Mouse (Mus musculus): Measurements from ENCODE around the gene Npnt. TPM values are rescaled to one million over a fixed set of nuclear protein-coding genes. Genes with fewer than 3 reads are reported as not detected.

Npnt gene
- polyA plus RNA-seq, 1 experiment: 0.87 TPM

DNA sequence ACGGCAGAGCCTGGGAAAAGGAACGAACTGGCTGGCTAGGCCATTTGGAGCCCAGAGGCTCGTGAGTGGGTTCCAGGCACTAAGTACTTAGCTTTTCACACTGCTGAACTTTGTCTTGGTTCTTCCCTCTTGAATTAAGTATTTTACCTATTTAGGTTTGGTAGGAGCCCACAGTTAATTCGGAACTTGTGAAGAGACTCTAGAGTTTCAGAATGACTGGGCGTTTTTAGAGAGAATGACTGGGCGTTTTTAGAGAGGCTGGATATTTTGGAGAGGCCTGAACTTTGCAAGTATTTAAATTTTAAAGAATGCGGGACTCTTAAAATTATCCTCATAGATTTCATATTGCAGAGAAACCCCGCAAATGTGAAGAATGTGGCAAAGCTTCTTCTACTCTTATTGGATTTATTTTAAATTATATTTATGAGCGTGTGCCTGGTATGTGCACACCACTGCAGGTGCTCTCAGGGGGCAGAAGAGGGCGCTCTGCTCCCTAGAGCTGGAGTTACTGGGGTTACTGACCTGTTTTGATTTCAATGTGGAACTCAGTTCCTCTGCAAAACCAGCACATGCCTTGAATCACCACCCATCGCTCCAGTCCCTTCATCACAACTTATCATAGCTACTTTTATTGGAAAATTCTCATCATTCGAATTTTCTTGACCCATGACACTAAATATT, 29.8 kb upstream of the Npnt start:
- TF ChIP-seq POLR2A (IDR thresholded peaks at IDR 0.05; ENCODE audit: borderline replicate concordance, control insufficient read depth, low read depth, low read length) (no peak), CTCF (IDR thresholded peaks at IDR 0.05; ENCODE audit: control insufficient read depth, insufficient read depth, low read length) (no peak)
- no peak overlapping the region for H3K4me3 ChIP-seq (replicated peaks; ENCODE audit: control insufficient read depth, low read depth, low read length)
- no peak overlapping the region for H3K27ac ChIP-seq (ENCODE audit: control insufficient read depth, insufficient read depth, low read depth, low read length, poor library complexity)
- 90% methylated on average over 12 of the region's 12 CpGs for WGBS
- H3K4me1 ChIP-seq (ENCODE audit: control insufficient read depth, insufficient read depth, low read length): no peaks in the 10 kb centered on the region

GRCm38 (mm10) chr3:132966255-132966654, 16.2 kb upstream of the Npnt start:
- H3K4me1 ChIP-seq (ENCODE audit: control insufficient read depth, insufficient read depth, low read length): no peaks in the 10 kb centered on the region
- WGBS: 22% methylated on average over 5 of the region's 5 CpGs
- no peak overlapping the region for H3K27ac ChIP-seq (ENCODE audit: control insufficient read depth, insufficient read depth, low read depth, low read length, poor library complexity)
- H3K4me3 ChIP-seq (replicated peaks; ENCODE audit: control insufficient read depth, low read depth, low read length): no peak overlapping the region
- TF ChIP-seq POLR2A (IDR thresholded peaks at IDR 0.05; ENCODE audit: borderline replicate concordance, control insufficient read depth, low read depth, low read length): no peak
- TF ChIP-seq CTCF (IDR thresholded peaks at IDR 0.05; ENCODE audit: control insufficient read depth, insufficient read depth, low read length): no peak

DNA sequence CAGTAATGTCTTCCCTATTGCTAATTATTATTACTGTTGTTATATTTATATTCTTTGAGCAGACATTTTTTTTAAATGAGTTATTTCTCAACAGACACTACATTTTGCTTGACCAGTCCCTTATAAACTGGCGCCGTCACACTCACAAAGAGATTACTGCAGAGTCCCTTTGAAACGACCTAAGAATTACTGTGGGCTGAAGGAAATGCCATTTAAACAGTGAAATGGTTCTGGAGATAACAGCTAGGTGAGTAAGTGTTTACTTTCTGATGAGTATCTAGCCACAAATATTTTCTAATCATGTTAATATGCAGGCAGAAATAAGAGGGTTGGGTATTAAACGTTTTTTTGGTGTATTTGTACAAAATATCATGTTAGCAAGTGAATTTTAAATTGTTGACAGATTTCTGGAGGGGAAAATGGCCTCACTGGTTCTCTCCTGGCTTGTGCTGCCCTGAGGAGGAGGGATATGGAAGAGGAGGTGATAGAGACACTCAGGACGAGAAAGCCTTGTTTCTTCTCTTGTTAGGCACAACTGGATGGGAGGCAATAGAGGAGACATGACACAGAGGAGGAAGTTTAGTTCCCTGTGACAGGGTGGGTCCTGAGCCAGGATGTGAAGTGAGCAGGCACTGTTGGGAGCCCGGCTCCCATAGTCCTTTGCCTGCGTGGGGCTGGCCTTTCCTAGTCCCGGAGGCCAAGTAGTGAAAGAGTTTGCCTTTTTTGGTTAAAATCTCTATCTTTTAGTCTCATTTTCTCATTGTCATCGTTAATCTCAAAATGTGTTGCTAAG, 14.8 kb upstream of the Npnt start:
- Histone ChIP-seq H3K4me1 (ENCODE audit: control insufficient read depth, insufficient read depth, low read length) (no peaks in the 10 kb centered on the region), H3K27ac (ENCODE audit: control insufficient read depth, insufficient read depth, low read depth, low read length, poor library complexity) (no peak overlapping the region), H3K4me3 (replicated peaks; ENCODE audit: control insufficient read depth, low read depth, low read length) (no peak overlapping the region)
- 69% methylated on average over 9 of the region's 9 CpGs for WGBS
- TF ChIP-seq POLR2A (IDR thresholded peaks at IDR 0.05; ENCODE audit: borderline replicate concordance, control insufficient read depth, low read depth, low read length): no peak
- TF ChIP-seq CTCF (IDR thresholded peaks at IDR 0.05; ENCODE audit: control insufficient read depth, insufficient read depth, low read length): no peak

DNA sequence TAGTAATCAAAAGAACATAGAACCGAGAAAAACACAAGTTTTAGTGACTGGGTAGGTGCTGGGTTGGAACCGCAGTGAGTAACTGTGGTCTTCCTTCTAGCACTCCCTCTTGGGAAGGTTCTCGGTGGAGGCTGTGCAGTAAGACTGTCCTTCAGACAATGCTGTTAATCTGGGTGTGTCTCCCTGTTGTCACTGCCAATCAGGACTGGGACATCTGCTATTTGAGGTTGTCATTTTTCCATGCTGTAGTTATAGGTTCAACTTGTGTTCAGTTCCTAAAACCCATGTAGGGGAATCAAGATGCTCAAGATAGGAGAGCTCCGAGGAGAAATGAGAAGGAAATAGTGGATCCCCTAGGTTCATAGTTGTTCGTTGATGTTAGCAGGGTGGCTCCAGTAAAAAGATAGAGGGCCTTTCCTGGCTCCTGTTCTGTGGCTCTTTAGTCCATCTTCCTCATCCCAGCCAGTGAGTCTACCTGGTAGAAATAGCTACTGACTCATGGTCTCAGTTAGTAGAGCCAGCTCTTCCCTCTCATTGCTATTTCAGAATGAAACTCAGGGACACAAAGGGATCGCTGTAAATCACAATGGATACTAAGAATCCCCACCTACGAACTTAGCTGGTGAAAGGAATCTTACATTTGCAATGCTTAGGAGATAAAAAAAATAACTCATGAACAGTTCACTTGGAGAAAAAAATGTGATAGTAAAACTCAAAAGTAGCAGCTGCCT, 12.7 kb upstream of the Npnt start:
- TF ChIP-seq POLR2A (IDR thresholded peaks at IDR 0.05; ENCODE audit: borderline replicate concordance, control insufficient read depth, low read depth, low read length) (no peak), CTCF (IDR thresholded peaks at IDR 0.05; ENCODE audit: control insufficient read depth, insufficient read depth, low read length) (no peak)
- H3K4me3 ChIP-seq (replicated peaks; ENCODE audit: control insufficient read depth, low read depth, low read length): no peak overlapping the region
- no peaks in the 10 kb centered on the region for H3K4me1 ChIP-seq (ENCODE audit: control insufficient read depth, insufficient read depth, low read length)
- WGBS: 79% methylated on average over 7 of the region's 7 CpGs
- no peak overlapping the region for H3K27ac ChIP-seq (ENCODE audit: control insufficient read depth, insufficient read depth, low read depth, low read length, poor library complexity)

DNA sequence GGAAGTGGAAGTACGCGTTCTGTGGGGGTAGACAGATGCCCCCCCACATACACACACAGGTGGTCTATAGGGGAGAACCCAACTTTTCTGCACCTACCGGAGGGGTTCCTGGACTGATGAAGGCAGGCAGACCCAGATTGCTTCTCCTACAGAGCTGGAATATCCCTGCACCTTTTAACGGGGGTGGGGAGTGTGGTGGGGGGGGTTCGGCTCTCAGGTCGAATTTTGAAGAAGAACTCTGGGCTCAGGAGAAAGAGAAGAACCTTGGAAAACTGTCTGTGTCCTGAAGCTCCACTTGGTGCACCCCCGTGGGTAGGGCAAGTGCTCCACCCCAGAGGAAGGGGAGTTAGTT, 414 bp upstream of the Npnt start:
- H3K4me3 ChIP-seq (replicated peaks; ENCODE audit: control insufficient read depth, low read depth, low read length): no peak overlapping the region
- H3K27ac ChIP-seq (ENCODE audit: control insufficient read depth, insufficient read depth, low read depth, low read length, poor library complexity): no peak overlapping the region
- TF ChIP-seq POLR2A (IDR thresholded peaks at IDR 0.05; ENCODE audit: borderline replicate concordance, control insufficient read depth, low read depth, low read length) (no peak), CTCF (IDR thresholded peaks at IDR 0.05; ENCODE audit: control insufficient read depth, insufficient read depth, low read length) (no peak)
- 15% methylated on average over 7 of the region's 7 CpGs for WGBS
- H3K4me1 ChIP-seq (ENCODE audit: control insufficient read depth, insufficient read depth, low read length): no peaks in the 10 kb centered on the region

GRCm38 (mm10) chr3:132949380-132949790, 706 bp downstream of the Npnt start:
- TF ChIP-seq POLR2A (IDR thresholded peaks at IDR 0.05; ENCODE audit: borderline replicate concordance, control insufficient read depth, low read depth, low read length) (no peak), CTCF (IDR thresholded peaks at IDR 0.05; ENCODE audit: control insufficient read depth, insufficient read depth, low read length) (no peak)
- no peak overlapping the region; the same call in 1 of the 2 replicates for H3K27ac ChIP-seq (ENCODE audit: control insufficient read depth, insufficient read depth, low read depth, low read length, poor library complexity)
- no peak overlapping the region for H3K4me3 ChIP-seq (replicated peaks; ENCODE audit: control insufficient read depth, low read depth, low read length)
- 3% methylated on average over 26 of the region's 26 CpGs for WGBS
- H3K4me1 ChIP-seq (ENCODE audit: control insufficient read depth, insufficient read depth, low read length): no peaks in the 10 kb centered on the region

- WGBS: 27% methylated on average over 7 of the region's 7 CpGs
- H3K4me1 ChIP-seq (ENCODE audit: control insufficient read depth, insufficient read depth, low read length): no peaks in the 10 kb centered on the region
- H3K4me3 ChIP-seq (replicated peaks; ENCODE audit: control insufficient read depth, low read depth, low read length): no peak overlapping the region
- no peak overlapping the region for H3K27ac ChIP-seq (ENCODE audit: control insufficient read depth, insufficient read depth, low read depth, low read length, poor library complexity)
- TF ChIP-seq POLR2A (IDR thresholded peaks at IDR 0.05; ENCODE audit: borderline replicate concordance, control insufficient read depth, low read depth, low read length): no peak
- TF ChIP-seq CTCF (IDR thresholded peaks at IDR 0.05; ENCODE audit: control insufficient read depth, insufficient read depth, low read length): no peak
These were observed 1.7 kb downstream of the Npnt start for GRCm38 (mm10) chr3:132948298-132948795.

GRCm38 (mm10) chr3:132946086-132946485, 4.0 kb downstream of the Npnt start:
- TF ChIP-seq CTCF (IDR thresholded peaks at IDR 0.05; ENCODE audit: control insufficient read depth, insufficient read depth, low read length): no peak
- no peak for TF ChIP-seq POLR2A (IDR thresholded peaks at IDR 0.05; ENCODE audit: borderline replicate concordance, control insufficient read depth, low read depth, low read length)
- WGBS: 85% methylated on average over 5 of the region's 5 CpGs
- H3K27ac ChIP-seq (ENCODE audit: control insufficient read depth, insufficient read depth, low read depth, low read length, poor library complexity): no peak overlapping the region

More at GRCm38 (mm10) chr3:132946086-132946485, 4.0 kb downstream of the Npnt start:
- Histone ChIP-seq H3K4me3 (replicated peaks; ENCODE audit: control insufficient read depth, low read depth, low read length) (no peak overlapping the region), H3K4me1 (ENCODE audit: control insufficient read depth, insufficient read depth, low read length) (no peaks in the 10 kb centered on the region)

Data from bone marrow, adult 2 months (tissue).